Mouse (Mus musculus) thymus, adult 2 months (tissue): ENCODE data around the gene Tspan9. TPM values are rescaled to one million over a fixed set of nuclear protein-coding genes. Genes with fewer than 3 reads are reported as not detected.

Experiments used
- DNase-seq: peaks from one replicate; pipeline ENCODE4 v3.0.0; 2021
- H3K27ac ChIP-seq: fragments of 200-500 bp; 2 replicates; pipeline ENCODE4 v1.5.1; 2012; ENCODE audit warnings: low read length, control low read depth; ENCODE audit not compliant: control insufficient read depth, insufficient read depth
- H3K27me3 ChIP-seq: fragments of 200-500 bp; 2 replicates; pipeline ENCODE4 v1.6.1; 2012; ENCODE audit warnings: mild to moderate bottlenecking, low read length, moderate library complexity, mixed read lengths; ENCODE audit not compliant: control insufficient read depth, insufficient read depth
- H3K36me3 ChIP-seq: fragments of 200-500 bp; 2 replicates; pipeline ENCODE4 v1.6.1; 2012; ENCODE audit warnings: mild to moderate bottlenecking, low read length, moderate library complexity; ENCODE audit not compliant: control insufficient read depth, insufficient read depth
- H3K4me1 ChIP-seq: fragments of 200-500 bp; replicated peaks from 2 replicates; pipeline ENCODE4 v1.6.1; 2012; ENCODE audit warnings: low read length; ENCODE audit not compliant: control insufficient read depth, insufficient read depth
- H3K4me3 ChIP-seq: fragments of 200-500 bp; 2 replicates; pipeline ENCODE4 v1.5.1; 2012; ENCODE audit warnings: mild to moderate bottlenecking, low read length, control low read depth, moderate library complexity; ENCODE audit not compliant: control insufficient read depth, insufficient read depth
- CTCF ChIP-seq: fragments of 200-500 bp; IDR thresholded peaks from 2 replicates; pipeline ENCODE4 v1.5.1; 2012; ENCODE audit warnings: mild to moderate bottlenecking, control low read depth, low read length, moderate library complexity, borderline replicate concordance; ENCODE audit not compliant: control insufficient read depth, poor library complexity, insufficient read depth; ENCODE audit errors: extremely low read depth
- POLR2A ChIP-seq: fragments of 200-500 bp; IDR thresholded peaks from 2 replicates; pipeline ENCODE4 v1.6.1; 2012; ENCODE audit warnings: mild to moderate bottlenecking, low read length, control low read depth, moderate library complexity; ENCODE audit not compliant: control insufficient read depth, poor library complexity, insufficient read depth; ENCODE audit errors: extremely low read depth
- WGBS: fragments of 180-500 bp; shearing (Covaris S2); methylation state at CpG from one replicate; pipeline ENCODE4 v1.1.7; 2018; 5-methylcytosine and 5-hydroxymethylcytosine counted together
- polyA plus RNA-seq: library from polyadenylated mRNA; depleted of rRNA; stranded (reverse); fragments of >200 nt; gene quantifications from 2 replicates; pipeline ENCODE4 v1.2.3, GENCODE M21; 2012

The Tspan9 gene
- polyA plus RNA-seq, 1 experiment = 36.7 TPM

GRCm38 (mm10) chr6:127981176-127981575 is 162.2 kb downstream of the Tspan9 start:
- Histone ChIP-seq H3K36me3 (no peaks in the 10 kb centered on the region), H3K27me3 (no peaks in the 10 kb centered on the region), H3K4me1 (peaks cover 8% of the 10 kb centered on the region), H3K4me3 (no peak overlapping the region), H3K27ac (no peak overlapping the region)
- DNase-seq = no peak
- TF ChIP-seq CTCF (no peak), POLR2A (no peak)
- WGBS = 83% methylated on average over 8 of the region's 8 CpGs

DNA sequence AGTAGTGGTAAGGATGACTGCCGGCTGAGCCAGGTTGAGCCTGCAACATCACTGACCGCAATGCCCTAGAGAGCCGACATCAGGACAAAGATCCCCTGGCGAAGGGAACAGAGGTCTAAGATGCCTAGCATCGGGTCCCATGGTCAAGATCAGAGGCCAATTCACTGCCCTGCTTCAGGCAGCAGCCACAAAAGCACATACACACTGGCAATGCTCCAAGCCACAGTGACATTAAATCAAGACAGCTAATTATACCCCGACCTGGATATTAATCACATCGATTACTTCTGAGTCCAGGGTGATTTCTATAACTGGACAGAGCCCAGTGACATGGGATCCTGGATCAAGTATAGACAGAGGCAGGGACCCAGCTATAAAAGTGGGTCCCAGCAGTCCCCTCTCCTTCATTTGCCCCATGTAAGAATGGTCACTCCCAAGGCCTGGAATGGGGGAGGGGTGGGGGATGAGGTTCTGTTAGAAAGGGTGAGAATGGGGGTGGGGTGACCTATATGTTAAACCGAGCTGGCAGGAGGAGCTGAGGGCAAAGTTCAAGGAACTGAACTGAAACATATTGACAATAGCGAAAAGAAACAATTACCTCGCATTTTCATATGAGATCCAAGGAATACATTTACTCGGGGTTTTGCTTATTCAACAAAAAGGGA is 162.9 kb downstream of the Tspan9 start:
- Histone ChIP-seq H3K4me1 (peaks cover 8% of the 10 kb centered on the region), H3K27ac (no peak overlapping the region), H3K27me3 (no peaks in the 10 kb centered on the region), H3K4me3 (no peak overlapping the region), H3K36me3 (no peaks in the 10 kb centered on the region)
- WGBS = 87% methylated on average over 11 of the region's 11 CpGs
- DNase-seq = no peak
- TF ChIP-seq POLR2A (no peak), CTCF (no peak)

- Histone ChIP-seq H3K36me3 (no peaks in the 10 kb centered on the region), H3K4me3 (no peak overlapping the region), H3K27ac (no peak overlapping the region), H3K27me3 (no peaks in the 10 kb centered on the region), H3K4me1 (peaks cover 8% of the 10 kb centered on the region)
- DNase-seq = no peak
- TF ChIP-seq POLR2A (no peak), CTCF (no peak)
- WGBS = 96% methylated on average over 5 of the region's 5 CpGs
Observed at GRCm38 (mm10) chr6:127979831-127980230, 163.6 kb downstream of the Tspan9 start.

- no peak overlapping the region for H3K4me3 ChIP-seq
- peaks cover 6% of the 10 kb centered on the region for H3K4me1 ChIP-seq
- no peak for DNase-seq
- TF ChIP-seq CTCF (no peak), POLR2A (no peak)
- H3K27ac ChIP-seq = no peak overlapping the region
- H3K36me3 ChIP-seq = no peaks in the 10 kb centered on the region
- WGBS = 96% methylated on average over 20 of the region's 20 CpGs
- no peaks in the 10 kb centered on the region for H3K27me3 ChIP-seq
Observed at GRCm38 (mm10) chr6:127978941-127979340, 164.5 kb downstream of the Tspan9 start.

DNA sequence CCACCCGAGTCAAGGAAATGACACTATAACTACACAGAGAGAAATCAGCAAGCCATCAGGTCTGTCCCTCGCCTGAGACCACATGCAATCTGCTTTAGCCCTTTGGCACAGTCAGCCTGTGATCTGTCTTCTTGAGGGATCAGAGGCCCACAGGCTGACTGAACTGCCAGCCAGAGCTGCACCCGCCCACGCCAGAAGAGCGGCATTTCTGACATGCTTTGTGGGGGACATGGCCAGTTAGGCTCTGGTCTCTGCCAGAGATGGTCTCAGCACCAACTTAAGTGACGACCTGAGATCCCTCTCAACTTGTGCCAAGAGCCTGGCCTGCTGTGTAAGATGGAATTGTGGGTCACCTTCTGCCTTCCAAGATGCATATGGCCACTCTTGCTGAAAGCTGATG is 166.7 kb downstream of the Tspan9 start:
- no peak for DNase-seq
- no peaks in the 10 kb centered on the region for H3K36me3 ChIP-seq
- WGBS = 95% methylated on average over 6 of the region's 6 CpGs
- no peaks in the 10 kb centered on the region for H3K27me3 ChIP-seq
- H3K4me3 ChIP-seq = no peak overlapping the region
- TF ChIP-seq CTCF = no peak
- no peak for TF ChIP-seq POLR2A
- no peaks in the 10 kb centered on the region for H3K4me1 ChIP-seq
- H3K27ac ChIP-seq = no peak overlapping the region

GRCm38 (mm10) chr6:127974000-127974399 is 169.4 kb downstream of the Tspan9 start:
- no peak overlapping the region for H3K27ac ChIP-seq

More at GRCm38 (mm10) chr6:127974000-127974399, 169.4 kb downstream of the Tspan9 start:
- TF ChIP-seq CTCF = no peak
- no peak for TF ChIP-seq POLR2A
- Histone ChIP-seq H3K4me1 (no peaks in the 10 kb centered on the region; the same call in 1 of the 2 replicates), H3K4me3 (no peak overlapping the region), H3K36me3 (no peaks in the 10 kb centered on the region), H3K27me3 (no peaks in the 10 kb centered on the region)
- 93% methylated on average over 9 of the region's 9 CpGs for WGBS
- no peak for DNase-seq
